Mouse (Mus musculus): ENCODE results near the gene Hyal3. TPM values are rescaled to one million over a fixed set of nuclear protein-coding genes. Genes with fewer than 3 reads are reported as not detected.

Gene Hyal3
- polyA plus RNA-seq, 1 experiment from 2014 or later: 0.66 TPM

GRCm38 (mm10) chr9:107605041-107605661 is 24.5 kb downstream of the Hyal3 start:
- WGBS: 37% methylated on average over 22 of the region's 23 CpGs
- peak overlapping the region; percentile 35 for H3K9ac ChIP-seq (replicated peaks; ENCODE audit: low read length)
- no peak overlapping the region for H3K27ac ChIP-seq (replicated peaks; ENCODE audit: low read depth, low read length)
- H3K4me2 ChIP-seq (ENCODE audit: low read depth, low read length): peak overlapping the region; percentile 11; the same call in 1 of the 2 replicates
- H3K36me3 ChIP-seq (replicated peaks; ENCODE audit: control insufficient read depth, insufficient read depth, low read depth, low read length): no peaks in the 10 kb centered on the region
- DNase-seq (ENCODE audit: low spot score) (no peak), ATAC-seq (replicated peaks; ENCODE audit: insufficient number of reproducible peaks, low FRiP score, low TSS enrichment, low read depth) (0 out of 2 replicates have a peak, but pooled peaks have one; percentile 8)
- no peaks in the 10 kb centered on the region for H3K9me3 ChIP-seq (replicated peaks; ENCODE audit: control insufficient read depth, low read length)
- no peak overlapping the region for H3K4me3 ChIP-seq (ENCODE audit: low read depth, low read length)
- no peaks in the 10 kb centered on the region for H3K27me3 ChIP-seq (ENCODE audit: control insufficient read depth, insufficient read depth, low read length)
- H3K4me1 ChIP-seq (ENCODE audit: control insufficient read depth, insufficient read depth, low read length): peaks cover 13% of the 10 kb centered on the region

GRCm38 (mm10) chr9:107606591-107606990 is 26.0 kb downstream of the Hyal3 start:
- Histone ChIP-seq H3K9me3 (replicated peaks; ENCODE audit: control insufficient read depth, low read length) (no peaks in the 10 kb centered on the region), H3K27me3 (ENCODE audit: control insufficient read depth, insufficient read depth, low read length) (no peaks in the 10 kb centered on the region), H3K4me2 (ENCODE audit: low read depth, low read length) (0 out of 2 replicates have a peak overlapping the region, but pooled peaks have one; percentile 10), H3K36me3 (replicated peaks; ENCODE audit: control insufficient read depth, insufficient read depth, low read depth, low read length) (no peaks in the 10 kb centered on the region), H3K4me1 (ENCODE audit: control insufficient read depth, insufficient read depth, low read length) (peaks cover 13% of the 10 kb centered on the region), H3K9ac (replicated peaks; ENCODE audit: low read length) (no peak overlapping the region; the same call in 1 of the 2 replicates), H3K4me3 (ENCODE audit: low read depth, low read length) (no peak overlapping the region), H3K27ac (replicated peaks; ENCODE audit: low read depth, low read length) (no peak overlapping the region)
- ATAC-seq (replicated peaks; ENCODE audit: insufficient number of reproducible peaks, low FRiP score, low TSS enrichment, low read depth) (no peak), DNase-seq (ENCODE audit: low spot score) (no peak)
- WGBS: 9% methylated on average over 9 of the region's 9 CpGs

GRCm38 (mm10) chr9:107607036-107607435 is 26.4 kb downstream of the Hyal3 start:
- peaks cover 13% of the 10 kb centered on the region for H3K4me1 ChIP-seq (ENCODE audit: control insufficient read depth, insufficient read depth, low read length)
- H3K4me3 ChIP-seq (ENCODE audit: low read depth, low read length): no peak overlapping the region
- no peaks in the 10 kb centered on the region for H3K9me3 ChIP-seq (replicated peaks; ENCODE audit: control insufficient read depth, low read length)
- ATAC-seq (replicated peaks; ENCODE audit: insufficient number of reproducible peaks, low FRiP score, low TSS enrichment, low read depth) (no peak), DNase-seq (ENCODE audit: low spot score) (no peak)
- no peaks in the 10 kb centered on the region for H3K36me3 ChIP-seq (replicated peaks; ENCODE audit: control insufficient read depth, insufficient read depth, low read depth, low read length)
- 0 out of 2 replicates have a peak overlapping the region, but pooled peaks have one; percentile 10 for H3K4me2 ChIP-seq (ENCODE audit: low read depth, low read length)
- H3K9ac ChIP-seq (replicated peaks; ENCODE audit: low read length): no peak overlapping the region; the same call in 1 of the 2 replicates
- H3K27ac ChIP-seq (replicated peaks; ENCODE audit: low read depth, low read length): no peak overlapping the region
- 72% methylated on average over 2 of the region's 2 CpGs for WGBS
- H3K27me3 ChIP-seq (ENCODE audit: control insufficient read depth, insufficient read depth, low read length): no peaks in the 10 kb centered on the region

- Histone ChIP-seq H3K4me2 (ENCODE audit: low read depth, low read length) (no peak overlapping the region), H3K4me3 (ENCODE audit: low read depth, low read length) (no peak overlapping the region), H3K9me3 (replicated peaks; ENCODE audit: control insufficient read depth, low read length) (no peaks in the 10 kb centered on the region), H3K27ac (replicated peaks; ENCODE audit: low read depth, low read length) (no peak overlapping the region), H3K27me3 (ENCODE audit: control insufficient read depth, insufficient read depth, low read length) (no peaks in the 10 kb centered on the region), H3K4me1 (ENCODE audit: control insufficient read depth, insufficient read depth, low read length) (peaks cover 16% of the 10 kb centered on the region), H3K36me3 (replicated peaks; ENCODE audit: control insufficient read depth, insufficient read depth, low read depth, low read length) (no peaks in the 10 kb centered on the region), H3K9ac (replicated peaks; ENCODE audit: low read length) (peak overlapping the region; percentile 19; the same call in 1 of the 2 replicates)
- WGBS: 55% methylated on average over 9 of the region's 9 CpGs
- ATAC-seq (replicated peaks; ENCODE audit: insufficient number of reproducible peaks, low FRiP score, low TSS enrichment, low read depth): no peak
- no peak for DNase-seq (ENCODE audit: low spot score)
These were observed 27.1 kb downstream of the Hyal3 start for GRCm38 (mm10) chr9:107607653-107608245.

GRCm38 (mm10) chr9:107608741-107609432 is 28.3 kb downstream of the Hyal3 start, which contains the start of gene Sema3b:
Gene Sema3b (minus strand): TSS chr9:107609229.
- Histone ChIP-seq H3K4me2 (ENCODE audit: low read depth, low read length) (no peak within 1 kb of the TSS), H3K27ac (replicated peaks; ENCODE audit: low read depth, low read length) (no peak within 1 kb of the TSS), H3K36me3 (replicated peaks; ENCODE audit: control insufficient read depth, insufficient read depth, low read depth, low read length) (no peaks in the 10 kb centered on the region), H3K27me3 (ENCODE audit: control insufficient read depth, insufficient read depth, low read length) (no peaks in the 10 kb centered on the region), H3K4me3 (ENCODE audit: low read depth, low read length) (no peak within 1 kb of the TSS), H3K9me3 (replicated peaks; ENCODE audit: control insufficient read depth, low read length) (no peaks in the 10 kb centered on the region), H3K4me1 (ENCODE audit: control insufficient read depth, insufficient read depth, low read length) (peaks cover 16% of the 10 kb centered on the region), H3K9ac (replicated peaks; ENCODE audit: low read length) (peak within 1 kb of the TSS; percentile 10; the same call in 1 of the 2 replicates)
- WGBS: 40% methylated on average over 12 of the region's 12 CpGs
- DNase-seq (ENCODE audit: low spot score) (no peak), ATAC-seq (replicated peaks; ENCODE audit: insufficient number of reproducible peaks, low FRiP score, low TSS enrichment, low read depth) (no peak)

- Histone ChIP-seq H3K9me3 (replicated peaks; ENCODE audit: control insufficient read depth, low read length) (no peaks in the 10 kb centered on the region), H3K4me2 (ENCODE audit: low read depth, low read length) (no peak overlapping the region), H3K36me3 (replicated peaks; ENCODE audit: control insufficient read depth, insufficient read depth, low read depth, low read length) (no peaks in the 10 kb centered on the region), H3K9ac (replicated peaks; ENCODE audit: low read length) (no peak overlapping the region), H3K4me3 (ENCODE audit: low read depth, low read length) (no peak overlapping the region), H3K4me1 (ENCODE audit: control insufficient read depth, insufficient read depth, low read length) (peaks cover 16% of the 10 kb centered on the region), H3K27me3 (ENCODE audit: control insufficient read depth, insufficient read depth, low read length) (no peaks in the 10 kb centered on the region), H3K27ac (replicated peaks; ENCODE audit: low read depth, low read length) (no peak overlapping the region)
- WGBS: 63% methylated on average over 4 of the region's 4 CpGs
- ATAC-seq (replicated peaks; ENCODE audit: insufficient number of reproducible peaks, low FRiP score, low TSS enrichment, low read depth) (no peak), DNase-seq (ENCODE audit: low spot score) (no peak)
These were observed 28.8 kb downstream of the Hyal3 start for GRCm38 (mm10) chr9:107609433-107609830.

GRCm38 (mm10) chr9:107611456-107612190 is 31.0 kb downstream of the Hyal3 start:
- Histone ChIP-seq H3K27me3 (ENCODE audit: control insufficient read depth, insufficient read depth, low read length) (no peaks in the 10 kb centered on the region), H3K4me3 (ENCODE audit: low read depth, low read length) (no peak overlapping the region), H3K9ac (replicated peaks; ENCODE audit: low read length) (peak overlapping the region; percentile 68), H3K27ac (replicated peaks; ENCODE audit: low read depth, low read length) (peak overlapping the region; percentile 81), H3K36me3 (replicated peaks; ENCODE audit: control insufficient read depth, insufficient read depth, low read depth, low read length) (no peaks in the 10 kb centered on the region; the same call in 1 of the 2 replicates), H3K4me1 (ENCODE audit: control insufficient read depth, insufficient read depth, low read length) (peaks cover 9% of the 10 kb centered on the region; the same call in 1 of the 2 replicates), H3K4me2 (ENCODE audit: low read depth, low read length) (no peak overlapping the region), H3K9me3 (replicated peaks; ENCODE audit: control insufficient read depth, low read length) (no peaks in the 10 kb centered on the region)
- DNase-seq (ENCODE audit: low spot score) (no peak), ATAC-seq (replicated peaks; ENCODE audit: insufficient number of reproducible peaks, low FRiP score, low TSS enrichment, low read depth) (peak; percentile 1; the same call in 1 of the 2 replicates)
- WGBS: 69% methylated on average over 6 of the region's 6 CpGs
